Comparison of ENCODE assay signal across 8 mouse cellular contexts in genomic region chr19:4181892-4182291, GRCm38 (mm10). TPM values are rescaled to one million over a fixed set of nuclear protein-coding genes. Genes with fewer than 3 reads are reported as not detected.
DNase-seq lines count a peak whose midpoint lies in the region; ATAC-seq and TF ChIP-seq lines count a peak whose summit lies in the region.

No protein-coding gene starts in this region.

- peaks cover 10% of the 10 kb centered on the region; the same call in 1 of the 2 replicates for H3K4me1 ChIP-seq in embryonic facial prominence, embryonic 14.5 days (ENCODE audit: control insufficient read depth, insufficient read depth, low read length)

- H3K9ac ChIP-seq in embryonic facial prominence, embryonic 14.5 days (ENCODE audit: low read depth, low read length): no peak overlapping the region

- H3K36me3 ChIP-seq in embryonic facial prominence, embryonic 14.5 days (ENCODE audit: control insufficient read depth, insufficient read depth, low read length): no peaks in the 10 kb centered on the region

- H3K27ac ChIP-seq in gastrocnemius, adult 2 months: peak overlapping the region; percentile 35; the same call in 1 of the 2 replicates
- H3K27ac ChIP-seq in embryonic facial prominence, embryonic 14.5 days (replicated peaks; ENCODE audit: low read depth, low read length): no peak overlapping the region

- 54% methylated on average over 3 of the region's 3 CpGs for WGBS in embryonic facial prominence, embryonic 14.5 days

- no peaks in the 10 kb centered on the region for H3K9me3 ChIP-seq in embryonic facial prominence, embryonic 14.5 days (ENCODE audit: control insufficient read depth, low read length)

- peak; percentile 58; the same call in 1 of the 2 replicates for ATAC-seq in embryonic facial prominence, embryonic 14.5 days (ENCODE audit: low read depth)

- H3K4me2 ChIP-seq in embryonic facial prominence, embryonic 14.5 days (ENCODE audit: low read depth, low read length): no peak overlapping the region

- no peak overlapping the region for H3K4me3 ChIP-seq in gastrocnemius, adult 2 months
- no peak overlapping the region for H3K4me3 ChIP-seq in embryonic facial prominence, embryonic 14.5 days (ENCODE audit: low read depth, low read length)

- no peaks in the 10 kb centered on the region for H3K27me3 ChIP-seq in embryonic facial prominence, embryonic 14.5 days (replicated peaks; ENCODE audit: control insufficient read depth, insufficient read depth, low read length)

- TF ChIP-seq CTCF in gastrocnemius, adult 2 months (IDR thresholded peaks at IDR 0.05): no peak

- DNase-seq in gastrocnemius, adult 2 months: peak; percentile 54
- no peak for DNase-seq in gastrocnemius, postnatal 25 days
- peak; percentile 60 to 66 for DNase-seq in spleen, adult 18-20 months
- DNase-seq in spleen, adult 12 weeks (ENCODE audit: low spot score): no peak
- DNase-seq in embryonic facial prominence, embryonic 14.5 days (ENCODE audit: low spot score): peak; percentile 76
- DNase-seq in layer of hippocampus, adult 9-11 months: peak; percentile 87
- DNase-seq in right cerebral cortex, postnatal 14 days: peak; percentile 77
- no peak for DNase-seq in yolk sac, embryonic 10.5 days (ENCODE audit: low spot score)

- intact Hi-C loops in gastrocnemius, adult 2 months (cut with DNase I): no loop called here

RNA-seq across cellular contexts. Expression of gene Carns1, which starts 6.6 kb away (rescaled TPM):
- 10 to 100 TPM; 23.1 to 25.9 TPM for total RNA-seq in gastrocnemius, adult 2 months (2021)
- total RNA-seq in gastrocnemius, postnatal 25 days (2021): 10 to 100 TPM; 17.7 to 20.0 TPM
- polyA plus RNA-seq in embryonic facial prominence, embryonic 14.5 days (2014; fragmentation: Nextera tagmentation; extraction: Ambion mirVana): 4.3 and 5.3 TPM in 2 replicates

RNA-seq across cellular contexts. Expression of gene Tbc1d10c, which starts 9.2 kb away (rescaled TPM):
- total RNA-seq in gastrocnemius, adult 2 months (2021): 1 to 10 TPM; 6.7 to 6.8 TPM
- 1 to 10 TPM; 4.7 to 5.9 TPM for total RNA-seq in gastrocnemius, postnatal 25 days (2021)
- 3.6 and 3.8 TPM in 2 replicates for polyA plus RNA-seq in embryonic facial prominence, embryonic 14.5 days (2014; fragmentation: Nextera tagmentation; extraction: Ambion mirVana)

RNA-seq across cellular contexts. Expression of gene Ppp1ca, which starts 10.0 kb away (rescaled TPM):
- total RNA-seq in gastrocnemius, adult 2 months (2021): 100 to 1,000 TPM; 201 to 214 TPM
- 100 to 1,000 TPM; 206 to 208 TPM for total RNA-seq in gastrocnemius, postnatal 25 days (2021)
- 744 and 800 TPM in 2 replicates for polyA plus RNA-seq in embryonic facial prominence, embryonic 14.5 days (2014; fragmentation: Nextera tagmentation; extraction: Ambion mirVana)

RNA-seq across cellular contexts. Expression of gene Rps6kb2, which starts 18.7 kb away (rescaled TPM):
- total RNA-seq in gastrocnemius, adult 2 months (2021): 10 to 100 TPM; 24.8 to 27.8 TPM
- 10 to 100 TPM; 19.9 to 24.4 TPM for total RNA-seq in gastrocnemius, postnatal 25 days (2021)
- polyA plus RNA-seq in embryonic facial prominence, embryonic 14.5 days (2014; fragmentation: Nextera tagmentation; extraction: Ambion mirVana): 34.1 and 43.2 TPM in 2 replicates

RNA-seq across cellular contexts. Expression of gene Rad9a, which starts 19.6 kb away (rescaled TPM):
- 1 to 10 TPM; 2.8 to 3.4 TPM for total RNA-seq in gastrocnemius, adult 2 months (2021)
- 1 to 10 TPM; 2.5 to 3.5 TPM for total RNA-seq in gastrocnemius, postnatal 25 days (2021)
- 28.9 and 32.4 TPM in 2 replicates for polyA plus RNA-seq in embryonic facial prominence, embryonic 14.5 days (2014; fragmentation: Nextera tagmentation; extraction: Ambion mirVana)

Comparison
In these comparisons a context has a peak if more than half of its experiments do, and no peak if none do; other contexts are left out.
1. DNase-seq: peak in gastrocnemius, adult 2 months (single experiment), spleen, adult 18-20 months (2 of 2), embryonic facial prominence, embryonic 14.5 days (single experiment), layer of hippocampus, adult 9-11 months (single experiment) and right cerebral cortex, postnatal 14 days (single experiment); none in gastrocnemius, postnatal 25 days (single experiment), spleen, adult 12 weeks (single experiment) and yolk sac, embryonic 10.5 days (single experiment).